Mouse (Mus musculus): ENCODE measurements around the gene Cdkn2c.
"Not testable (repeated sequence)": the region's sequence is repeated elsewhere in the genome, so short reads cannot be mapped to it uniquely, and the experiment has no call there.

Gene Cdkn2c

GRCm38 (mm10) chr4:109666461-109667269, at the start of gene Cdkn2c:
Cdkn2c (minus strand) TSS chr4:109667189.
- H3K4me3 ChIP-seq (replicated peaks; ENCODE audit: low read length), result peak within 1 kb of the TSS; percentile 87
- H3K27me3 ChIP-seq (ENCODE audit: insufficient read depth, low read length), result peaks cover 40% of the 10 kb centered on the region
- TF ChIP-seq POU5F1 (IDR thresholded peaks at IDR 0.05; ENCODE audit: borderline replicate concordance, low read length), result no peak
- no peak for TF ChIP-seq CTCF (conservative IDR thresholded peaks at IDR 0.05; ENCODE audit: low read length)
- no peak for TF ChIP-seq NANOG (IDR thresholded peaks at IDR 0.05; ENCODE audit: borderline replicate concordance, low read length)
- H3K36me3 ChIP-seq (ENCODE audit: insufficient read depth, low read length), result no peaks in the 10 kb centered on the region
- H3K9me3 ChIP-seq (ENCODE audit: low read length), result peaks cover 17% of the 10 kb centered on the region
- H3K4me1 ChIP-seq (replicated peaks; ENCODE audit: low read depth, low read length), result peaks cover 4% of the 10 kb centered on the region; the same call in 1 of the 2 replicates

- Histone ChIP-seq H3K36me3 (ENCODE audit: insufficient read depth, low read length) (no peaks in the 10 kb centered on the region), H3K4me1 (replicated peaks; ENCODE audit: low read depth, low read length) (peaks cover 16% of the 10 kb centered on the region), H3K27me3 (ENCODE audit: insufficient read depth, low read length) (no peaks in the 10 kb centered on the region), H3K9me3 (ENCODE audit: low read length) (no peaks in the 10 kb centered on the region), H3K4me3 (replicated peaks; ENCODE audit: low read length) (no peak overlapping the region)
- TF ChIP-seq POU5F1 (IDR thresholded peaks at IDR 0.05; ENCODE audit: borderline replicate concordance, low read length), result no peak
- TF ChIP-seq CTCF (conservative IDR thresholded peaks at IDR 0.05; ENCODE audit: low read length), result no peak
- no peak for TF ChIP-seq NANOG (IDR thresholded peaks at IDR 0.05; ENCODE audit: borderline replicate concordance, low read length)
Observed at GRCm38 (mm10) chr4:109705349-109705748, 38.4 kb upstream of the Cdkn2c start.

GRCm38 (mm10) chr4:109703568-109703967, 36.6 kb upstream of the Cdkn2c start:
- H3K27me3 ChIP-seq (ENCODE audit: insufficient read depth, low read length), result no peaks in the 10 kb centered on the region
- TF ChIP-seq CTCF (conservative IDR thresholded peaks at IDR 0.05; ENCODE audit: low read length) (peak; percentile 63), POU5F1 (IDR thresholded peaks at IDR 0.05; ENCODE audit: borderline replicate concordance, low read length) (no peak), NANOG (IDR thresholded peaks at IDR 0.05; ENCODE audit: borderline replicate concordance, low read length) (no peak)
- peaks cover 6% of the 10 kb centered on the region for H3K4me1 ChIP-seq (replicated peaks; ENCODE audit: low read depth, low read length)
- no peaks in the 10 kb centered on the region for H3K36me3 ChIP-seq (ENCODE audit: insufficient read depth, low read length)
- no peak overlapping the region for H3K4me3 ChIP-seq (replicated peaks; ENCODE audit: low read length)
- H3K9me3 ChIP-seq (ENCODE audit: low read length), result no peaks in the 10 kb centered on the region

- not testable (repeated sequence) for H3K27me3 ChIP-seq (ENCODE audit: insufficient read depth, low read length); H3K9me3 ChIP-seq (ENCODE audit: low read length); H3K4me3 ChIP-seq (replicated peaks; ENCODE audit: low read length); H3K4me1 ChIP-seq (replicated peaks; ENCODE audit: low read depth, low read length); H3K36me3 ChIP-seq (ENCODE audit: insufficient read depth, low read length)
Observed at GRCm38 (mm10) chr4:109700727-109701126, 33.7 kb upstream of the Cdkn2c start.

- TF ChIP-seq NANOG (IDR thresholded peaks at IDR 0.05; ENCODE audit: borderline replicate concordance, low read length), result no peak
- no peak for TF ChIP-seq POU5F1 (IDR thresholded peaks at IDR 0.05; ENCODE audit: borderline replicate concordance, low read length)
- TF ChIP-seq CTCF (conservative IDR thresholded peaks at IDR 0.05; ENCODE audit: low read length), result no peak
- H3K27me3 ChIP-seq (ENCODE audit: insufficient read depth, low read length), result no peaks in the 10 kb centered on the region
Observed at GRCm38 (mm10) chr4:109692674-109693073, 25.7 kb upstream of the Cdkn2c start.

GRCm38 (mm10) chr4:109683561-109683960, 16.6 kb upstream of the Cdkn2c start:
- TF ChIP-seq POU5F1 (IDR thresholded peaks at IDR 0.05; ENCODE audit: borderline replicate concordance, low read length), result no peak
- TF ChIP-seq CTCF (conservative IDR thresholded peaks at IDR 0.05; ENCODE audit: low read length), result no peak
- no peak for TF ChIP-seq NANOG (IDR thresholded peaks at IDR 0.05; ENCODE audit: borderline replicate concordance, low read length)
- Histone ChIP-seq H3K4me1 (replicated peaks; ENCODE audit: low read depth, low read length) (peaks cover 63% of the 10 kb centered on the region), H3K36me3 (ENCODE audit: insufficient read depth, low read length) (peaks cover 18% of the 10 kb centered on the region), H3K9me3 (ENCODE audit: low read length) (no peaks in the 10 kb centered on the region), H3K4me3 (replicated peaks; ENCODE audit: low read length) (peak overlapping the region; percentile 49), H3K27me3 (ENCODE audit: insufficient read depth, low read length) (no peaks in the 10 kb centered on the region)

More at GRCm38 (mm10) chr4:109692674-109693073, 25.7 kb upstream of the Cdkn2c start:
- H3K9me3 ChIP-seq (ENCODE audit: low read length), result peaks cover 22% of the 10 kb centered on the region
- peaks cover 25% of the 10 kb centered on the region for H3K36me3 ChIP-seq (ENCODE audit: insufficient read depth, low read length)
- no peak overlapping the region for H3K4me3 ChIP-seq (replicated peaks; ENCODE audit: low read length)
- H3K4me1 ChIP-seq (replicated peaks; ENCODE audit: low read depth, low read length), result peaks cover 15% of the 10 kb centered on the region

GRCm38 (mm10) chr4:109677221-109677620, 10.2 kb upstream of the Cdkn2c start:
- no peak for TF ChIP-seq CTCF (conservative IDR thresholded peaks at IDR 0.05; ENCODE audit: low read length)
- no peak for TF ChIP-seq POU5F1 (IDR thresholded peaks at IDR 0.05; ENCODE audit: borderline replicate concordance, low read length)
- TF ChIP-seq NANOG (IDR thresholded peaks at IDR 0.05; ENCODE audit: borderline replicate concordance, low read length), result no peak
- Histone ChIP-seq H3K4me3 (replicated peaks; ENCODE audit: low read length) (peak overlapping the region; percentile 95), H3K27me3 (ENCODE audit: insufficient read depth, low read length) (no peaks in the 10 kb centered on the region), H3K9me3 (ENCODE audit: low read length) (no peaks in the 10 kb centered on the region), H3K4me1 (replicated peaks; ENCODE audit: low read depth, low read length) (peaks cover 54% of the 10 kb centered on the region), H3K36me3 (ENCODE audit: insufficient read depth, low read length) (no peaks in the 10 kb centered on the region)

- no peak for TF ChIP-seq NANOG (IDR thresholded peaks at IDR 0.05; ENCODE audit: borderline replicate concordance, low read length)
- no peak for TF ChIP-seq POU5F1 (IDR thresholded peaks at IDR 0.05; ENCODE audit: borderline replicate concordance, low read length)
- TF ChIP-seq CTCF (conservative IDR thresholded peaks at IDR 0.05; ENCODE audit: low read length), result no peak
- Histone ChIP-seq H3K36me3 (ENCODE audit: insufficient read depth, low read length) (no peaks in the 10 kb centered on the region), H3K4me1 (replicated peaks; ENCODE audit: low read depth, low read length) (peaks cover 51% of the 10 kb centered on the region), H3K4me3 (replicated peaks; ENCODE audit: low read length) (peak within 1 kb of the TSS; percentile 95), H3K27me3 (ENCODE audit: insufficient read depth, low read length) (no peaks in the 10 kb centered on the region), H3K9me3 (ENCODE audit: low read length) (no peaks in the 10 kb centered on the region)
Observed at GRCm38 (mm10) chr4:109676218-109677215, 9.5 kb upstream of the Cdkn2c start, which contains the start of gene Faf1. Faf1 (plus strand) TSS chr4:109676588.
